Mouse (Mus musculus): ENCODE data around the gene Hspb7.

The Hspb7 gene

DNA sequence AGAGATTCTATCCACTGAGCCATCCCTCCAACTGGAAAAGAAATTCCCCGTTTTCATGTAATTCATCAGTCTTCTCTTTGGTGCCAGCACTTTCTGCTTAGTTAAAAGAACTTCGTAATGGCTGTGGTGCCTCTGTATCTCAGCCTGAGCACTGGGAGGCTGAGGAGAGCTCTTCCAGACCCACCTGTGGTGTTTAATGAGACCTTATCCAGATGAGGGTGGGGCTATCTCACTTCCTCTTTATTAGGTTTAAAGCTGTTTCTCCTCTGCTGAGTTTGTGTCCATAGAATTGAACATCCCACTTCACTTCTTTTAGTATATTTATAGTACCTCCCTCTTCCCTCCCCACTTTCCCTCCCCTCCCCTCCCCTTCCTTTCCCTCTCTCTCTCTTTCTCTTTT is 30.7 kb downstream of the Hspb7 start:
- no peak for DNase-seq

DNA sequence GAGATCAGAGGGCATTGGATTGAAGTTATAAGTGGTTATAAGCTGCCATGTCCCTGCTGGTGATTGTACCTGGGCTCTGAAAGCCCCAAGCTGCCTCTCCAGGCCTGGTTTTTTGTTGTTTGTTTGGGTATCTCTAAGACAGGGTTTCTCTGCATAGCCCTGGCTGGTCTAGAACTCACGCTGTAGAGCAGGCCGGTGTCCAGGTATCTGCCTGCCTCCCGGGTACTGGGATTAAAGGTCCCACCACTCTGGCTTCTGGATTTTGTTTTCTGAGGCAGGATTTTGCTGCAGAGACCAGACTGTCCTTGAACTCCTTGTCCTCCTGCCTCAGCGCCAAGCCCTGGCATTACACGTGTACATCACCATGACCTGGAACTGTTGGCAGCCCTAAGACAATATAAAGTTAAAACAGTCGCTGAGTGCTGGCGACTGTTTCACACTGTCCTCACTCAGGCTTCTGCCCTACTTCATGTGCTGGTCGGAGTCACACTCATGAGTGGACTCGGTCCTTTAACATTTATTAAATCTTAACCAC is 31.4 kb downstream of the Hspb7 start:
- no peak for DNase-seq

DNA sequence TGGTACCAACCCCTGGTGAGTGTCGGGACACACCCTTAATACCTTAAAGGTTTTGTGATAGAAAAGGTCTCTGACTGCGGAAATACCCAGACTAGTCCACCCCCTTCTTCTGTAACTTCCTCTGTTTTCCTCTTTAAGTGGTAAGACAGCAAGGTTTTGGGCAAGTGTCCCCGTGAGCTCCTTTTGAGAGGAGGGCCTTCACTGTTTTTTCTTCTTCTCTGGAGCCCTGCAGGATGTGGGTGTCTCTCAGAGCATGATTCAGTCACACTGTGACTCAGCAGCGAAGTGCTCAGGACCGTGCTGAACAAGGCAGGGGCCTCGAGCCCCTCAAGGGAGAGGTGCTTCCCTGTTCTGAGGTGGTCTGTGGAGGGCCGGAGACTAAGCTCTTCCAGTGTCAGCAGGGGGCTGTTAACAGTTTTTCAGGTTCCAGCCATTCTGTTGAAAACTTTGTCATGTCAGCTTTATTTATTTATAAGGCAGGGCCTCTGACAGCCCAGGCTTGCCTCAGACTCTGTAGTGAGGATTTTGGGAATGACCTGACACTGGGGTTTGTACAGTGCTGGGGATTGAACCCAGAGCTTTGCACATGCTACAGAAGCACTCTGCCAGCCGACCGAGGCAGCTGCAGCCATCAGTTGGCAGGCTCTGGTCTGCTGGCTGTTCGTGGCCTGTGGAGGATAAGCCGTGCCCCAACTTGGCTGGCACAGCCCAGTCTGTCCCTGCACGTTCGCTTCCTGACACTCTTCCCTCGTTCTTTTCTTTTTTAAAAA is 34.2 kb downstream of the Hspb7 start:
- peak; percentile 48 for DNase-seq

DNA sequence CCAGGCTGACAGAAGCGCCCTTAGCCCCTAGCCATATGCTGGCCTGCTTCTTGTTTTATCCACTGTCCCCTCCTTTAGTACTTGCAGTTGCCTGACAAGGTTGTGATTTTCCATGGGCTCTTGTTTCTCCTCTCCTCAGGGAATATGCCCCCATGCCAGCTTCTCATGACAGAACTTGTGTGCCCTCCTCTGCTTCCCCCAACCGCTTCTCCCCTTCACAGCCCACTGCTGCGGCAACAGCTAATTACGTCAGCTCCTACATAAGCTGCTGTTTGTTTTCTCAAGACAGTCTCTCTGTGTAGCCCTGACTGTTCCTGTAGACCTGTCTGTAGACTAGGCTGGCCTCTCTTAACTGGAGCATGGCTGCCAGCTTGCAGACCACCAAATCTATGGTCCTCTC is 34.9 kb downstream of the Hspb7 start:
- no peak for DNase-seq

DNA sequence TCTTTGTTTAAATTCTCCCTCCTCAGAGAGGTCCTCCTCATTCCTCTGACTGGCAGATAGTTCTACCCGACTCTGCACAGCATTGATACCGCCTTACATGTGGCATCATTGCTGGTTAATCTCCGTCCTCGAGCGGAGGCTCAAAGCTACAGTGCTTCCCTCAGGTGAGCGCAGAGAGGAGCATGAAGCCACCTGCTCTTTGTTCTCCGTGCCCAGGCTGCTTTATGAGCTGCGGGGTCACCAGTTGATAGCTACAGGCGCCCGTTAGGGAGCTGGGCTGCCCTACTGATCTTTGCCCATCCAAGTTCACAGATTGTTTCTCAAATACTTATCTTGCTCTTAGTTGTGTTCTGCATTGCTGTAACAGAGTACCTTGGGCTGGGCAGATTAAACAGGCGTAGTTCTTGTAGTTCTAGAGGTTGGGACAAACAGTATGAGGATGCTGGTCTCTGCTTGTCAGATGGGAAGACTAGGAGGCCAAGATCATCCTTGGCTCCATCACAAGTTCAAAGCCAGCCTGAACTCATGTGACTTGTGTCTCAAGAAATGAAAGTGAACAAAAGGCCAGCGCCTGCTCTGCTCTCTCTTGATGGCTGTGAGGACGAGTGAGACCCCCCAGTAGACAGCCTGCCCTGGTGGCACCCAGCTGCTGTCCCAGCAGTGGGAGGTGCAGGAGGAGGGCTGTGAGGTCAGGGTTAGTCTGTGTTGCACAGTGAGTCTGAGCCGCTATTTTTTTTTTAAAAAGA is 35.8 kb downstream of the Hspb7 start:
- DNase-seq, result no peak

DNA sequence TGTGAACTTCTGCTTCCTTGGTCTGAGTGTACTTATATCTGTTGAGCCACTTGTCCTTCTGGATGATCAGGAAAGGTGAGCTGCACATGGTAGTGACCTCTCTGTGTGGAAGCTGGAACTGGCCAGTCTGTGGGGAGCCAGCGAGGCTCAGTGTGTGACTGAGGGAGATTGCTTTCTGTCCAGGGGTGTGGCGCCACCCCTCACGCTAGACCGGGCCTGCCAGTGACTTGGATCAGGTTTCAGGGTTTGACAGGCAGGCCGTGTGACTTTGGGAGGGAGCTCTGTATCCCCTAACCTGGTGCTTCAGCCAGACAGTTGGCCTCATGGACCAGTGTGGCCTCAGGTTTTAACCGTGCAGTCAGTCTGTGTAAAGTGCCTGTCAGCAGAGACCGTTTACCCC is 37.7 kb downstream of the Hspb7 start:
- DNase-seq, result no peak

DNA sequence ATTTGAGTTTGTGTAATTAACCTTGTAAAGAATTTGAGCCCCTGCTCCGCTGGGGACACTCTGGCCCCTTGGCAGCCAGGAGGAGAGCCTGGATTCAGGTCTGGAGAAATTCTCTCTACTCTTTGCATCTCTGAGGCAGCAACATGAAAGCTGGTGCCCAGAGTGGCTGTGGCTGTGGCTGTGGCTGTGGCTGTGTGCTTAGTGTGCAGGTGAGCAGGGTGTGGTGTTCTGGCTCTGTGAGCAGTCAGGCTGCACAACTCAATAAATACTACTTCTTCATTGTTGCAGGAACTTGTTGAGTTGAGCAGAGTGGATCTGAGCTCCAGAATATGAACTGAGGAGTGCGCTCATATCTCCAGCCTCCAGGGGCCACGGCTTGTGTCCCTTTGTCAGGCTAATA is 38.3 kb downstream of the Hspb7 start:
- no peak for DNase-seq

DNA sequence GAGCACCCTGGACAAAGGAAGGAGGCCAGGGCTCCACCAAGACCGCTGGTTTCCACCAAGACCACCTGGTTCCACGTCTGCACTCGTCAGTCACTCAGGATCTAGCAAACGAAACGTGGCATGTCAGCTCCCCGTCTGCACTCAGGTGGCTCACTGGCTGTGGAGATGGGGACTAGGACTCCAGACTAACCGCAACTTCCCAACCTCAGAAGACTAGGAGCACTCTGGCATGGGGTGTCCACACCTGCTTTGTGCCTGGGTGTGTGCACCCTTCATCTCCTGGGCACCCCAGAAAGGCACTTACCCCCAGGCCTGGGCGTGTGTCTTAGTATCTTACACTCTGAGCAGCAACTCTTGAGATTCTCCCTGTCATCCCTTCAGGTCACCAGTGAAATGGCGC is 39.2 kb downstream of the Hspb7 start:
- no peak for DNase-seq

- DNase-seq, result no peak
Observed at GRCm38 (mm10) chr4:141460481-141460880, 39.9 kb downstream of the Hspb7 start.

DNA sequence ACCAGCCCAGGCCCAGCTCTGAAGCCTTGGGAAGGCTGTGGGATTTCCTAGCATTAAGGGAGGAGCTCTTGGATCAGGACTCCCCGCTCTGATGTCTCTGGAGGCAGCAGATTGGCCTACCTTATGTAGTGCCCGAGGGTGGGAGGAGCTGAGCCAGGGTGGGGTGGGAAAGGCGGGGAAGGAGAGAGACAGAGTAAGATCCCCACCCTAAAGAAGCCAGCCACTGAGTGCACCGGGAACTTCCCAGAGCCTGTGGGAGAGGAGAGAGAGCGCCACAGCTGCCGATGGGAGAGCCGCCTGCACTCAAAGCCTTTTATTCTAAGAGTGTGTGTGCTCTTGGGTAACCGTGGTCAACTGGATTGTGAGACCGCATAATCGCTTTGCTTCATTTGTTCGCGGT is 40.5 kb downstream of the Hspb7 start:
- no peak for DNase-seq

DNA sequence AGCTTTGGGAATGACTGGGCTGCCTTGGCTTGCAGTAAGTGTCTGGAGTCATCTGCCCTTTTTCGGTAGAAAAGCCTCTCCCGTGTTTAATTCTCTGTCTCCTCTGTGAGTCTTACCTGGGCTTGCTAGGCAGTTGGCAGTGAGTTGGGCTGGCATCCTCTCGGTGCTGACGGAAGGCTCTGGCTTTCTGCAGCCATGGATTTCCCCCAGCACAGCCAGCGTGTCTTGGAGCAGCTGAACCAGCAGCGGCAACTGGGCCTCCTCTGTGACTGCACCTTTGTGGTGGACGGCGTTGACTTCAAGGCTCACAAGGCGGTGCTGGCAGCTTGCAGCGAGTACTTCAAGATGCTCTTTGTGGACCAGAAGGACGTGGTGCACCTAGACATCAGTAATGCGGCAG is 41.0 kb downstream of the Hspb7 start:
- DNase-seq, result no peak

GRCm38 (mm10) chr4:141463472-141463871 is 42.9 kb downstream of the Hspb7 start:
- DNase-seq, result no peak

DNA sequence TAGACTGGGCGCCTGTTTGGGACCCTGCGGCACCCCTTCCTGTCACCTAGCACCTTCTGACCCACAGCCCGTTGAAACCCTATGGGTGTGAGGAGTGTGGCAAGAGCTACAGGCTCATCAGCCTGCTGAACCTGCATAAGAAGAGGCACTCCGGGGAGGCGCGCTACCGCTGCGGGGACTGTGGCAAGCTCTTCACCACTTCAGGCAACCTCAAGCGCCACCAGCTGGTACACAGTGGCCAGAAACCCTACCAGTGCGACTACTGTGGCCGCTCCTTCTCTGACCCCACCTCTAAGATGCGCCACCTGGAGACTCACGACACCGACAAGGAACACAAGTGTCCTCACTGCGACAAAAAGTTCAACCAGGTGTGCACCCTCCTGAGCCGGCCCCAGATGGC is 44.1 kb downstream of the Hspb7 start:
- DNase-seq, result no peak

GRCm38 (mm10) chr4:141465512-141466288 is 45.1 kb downstream of the Hspb7 start:
- DNase-seq, result no peak

DNA sequence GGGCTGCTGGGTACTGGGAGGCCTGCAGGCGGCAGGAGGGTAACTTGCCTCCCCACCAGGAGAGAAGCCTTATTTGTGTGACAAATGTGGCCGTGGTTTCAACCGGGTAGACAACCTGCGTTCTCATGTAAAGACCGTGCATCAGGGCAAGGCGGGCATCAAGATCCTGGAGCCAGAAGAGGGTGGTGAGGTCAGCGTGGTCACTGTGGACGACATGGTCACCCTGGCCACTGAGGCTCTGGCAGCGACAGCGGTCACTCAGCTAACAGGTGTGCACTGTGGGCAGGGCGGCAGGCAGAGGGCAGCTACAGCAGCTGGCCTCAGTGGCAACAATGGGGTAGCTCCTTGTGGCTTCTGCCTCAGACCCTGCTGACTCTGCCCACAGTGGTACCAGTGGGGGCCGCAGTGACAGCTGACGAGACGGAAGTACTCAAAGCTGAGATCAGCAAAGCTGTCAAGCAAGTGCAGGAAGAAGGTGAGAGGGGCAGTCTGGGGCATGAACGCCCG is 45.8 kb downstream of the Hspb7 start:
- DNase-seq, result no peak

DNA sequence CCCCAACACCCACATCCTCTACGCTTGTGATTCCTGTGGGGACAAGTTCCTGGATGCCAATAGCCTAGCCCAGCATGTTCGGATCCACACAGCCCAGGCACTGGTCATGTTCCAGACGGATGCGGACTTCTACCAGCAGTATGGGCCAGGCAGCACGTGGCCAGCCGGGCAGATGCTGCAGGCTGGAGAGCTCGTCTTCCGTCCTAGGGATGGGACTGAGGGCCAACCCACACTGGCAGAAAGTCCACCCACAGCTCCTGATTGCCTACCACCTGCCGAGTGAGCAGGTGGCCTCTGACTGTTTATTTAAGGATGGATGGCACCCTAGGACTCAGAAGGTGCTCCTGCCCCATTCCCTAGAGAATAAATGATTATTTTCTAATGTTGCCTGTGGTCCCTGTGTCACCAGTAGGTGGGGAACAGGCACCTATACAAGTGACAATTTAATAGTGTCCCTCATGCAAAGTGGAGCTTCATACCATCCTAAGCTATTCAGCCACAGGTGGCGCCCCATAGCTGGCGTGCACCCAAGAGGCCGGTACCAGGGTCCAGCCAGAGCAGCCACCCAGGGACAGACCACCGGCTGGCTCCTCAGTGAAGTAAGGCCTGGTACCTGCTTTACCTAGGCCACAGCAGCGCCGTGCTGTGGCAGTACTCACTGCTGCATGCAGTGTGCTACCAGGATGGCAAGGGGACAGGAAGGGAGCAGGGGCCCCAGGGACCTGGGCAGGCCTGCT is 46.4 kb downstream of the Hspb7 start:
- no peak for DNase-seq

- no peak for DNase-seq
Observed at GRCm38 (mm10) chr4:141467581-141467927, 47.0 kb downstream of the Hspb7 start.

DNA sequence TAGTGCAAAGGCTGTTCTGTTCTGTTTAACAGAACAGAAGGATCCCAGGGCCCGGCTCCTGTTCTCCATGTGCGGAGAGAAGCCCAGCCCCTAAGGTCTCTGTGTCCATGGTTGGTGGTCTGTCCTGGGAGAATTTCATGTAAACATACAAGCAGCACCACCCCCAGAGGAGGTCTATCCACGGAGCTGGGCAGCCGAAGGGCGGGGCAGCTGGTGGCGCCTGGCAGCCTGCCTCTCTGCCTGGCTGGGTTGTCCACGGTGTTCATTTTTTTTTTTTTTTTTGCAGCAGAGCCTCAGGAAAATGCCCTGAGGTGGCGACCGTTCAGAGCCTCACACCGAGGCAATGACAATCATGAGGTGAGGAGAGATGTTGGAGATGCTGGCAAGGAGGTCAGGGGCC is 48.0 kb downstream of the Hspb7 start:
- DNase-seq, result no peak

DNA sequence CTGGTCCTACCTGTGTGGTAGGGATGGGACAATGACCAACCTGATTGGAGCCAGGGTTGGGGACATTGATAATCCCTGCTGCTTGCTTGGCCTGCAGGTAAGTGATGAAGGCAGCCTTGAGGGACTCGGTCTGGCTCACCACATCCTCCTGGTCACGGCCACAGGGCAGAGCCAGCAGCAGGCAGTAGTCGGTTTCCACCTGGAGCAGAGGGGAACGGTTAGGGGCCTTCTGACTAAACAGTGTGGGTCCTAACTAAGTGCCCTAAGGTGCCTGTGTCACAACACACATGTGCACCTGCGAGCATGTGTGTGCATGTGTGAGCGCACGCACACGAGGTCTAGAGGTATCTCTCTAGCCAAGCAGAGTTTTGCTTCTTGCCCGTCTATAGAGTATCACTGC is 48.8 kb downstream of the Hspb7 start:
- no peak for DNase-seq

DNA sequence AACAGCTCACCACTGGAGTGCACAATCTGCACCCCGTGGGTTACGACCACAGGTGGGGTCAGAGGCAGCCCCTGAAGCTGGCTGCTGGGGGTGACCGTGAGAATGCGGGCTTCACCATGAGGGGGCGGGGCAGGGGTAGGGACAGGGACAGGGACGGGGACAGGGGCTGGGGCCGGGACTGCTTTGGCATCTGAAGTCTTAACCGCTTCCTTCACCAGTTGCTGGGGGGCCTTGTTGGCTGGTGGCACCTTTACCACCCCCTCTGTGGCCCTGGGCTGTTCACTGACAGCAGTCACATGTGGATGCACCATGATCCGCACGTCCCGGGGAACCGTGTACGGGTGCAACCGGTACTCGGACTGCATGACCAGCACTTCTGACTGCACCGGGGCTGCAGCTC is 50.9 kb downstream of the Hspb7 start:
- DNase-seq, result no peak

GRCm38 (mm10) chr4:141472641-141473321 is 52.2 kb downstream of the Hspb7 start:
- DNase-seq, result no peak

- DNase-seq, result no peak
Observed at GRCm38 (mm10) chr4:141474431-141474830, 53.9 kb downstream of the Hspb7 start.

Data from thymus, postnatal 14 days (tissue).